Mouse (Mus musculus): ENCODE data around the gene Wdfy4.

The Wdfy4 gene

GRCm38 (mm10) chr14:32958671-32959070, 226.6 kb downstream of the Wdfy4 start:
- DNase-seq: no peak

DNA sequence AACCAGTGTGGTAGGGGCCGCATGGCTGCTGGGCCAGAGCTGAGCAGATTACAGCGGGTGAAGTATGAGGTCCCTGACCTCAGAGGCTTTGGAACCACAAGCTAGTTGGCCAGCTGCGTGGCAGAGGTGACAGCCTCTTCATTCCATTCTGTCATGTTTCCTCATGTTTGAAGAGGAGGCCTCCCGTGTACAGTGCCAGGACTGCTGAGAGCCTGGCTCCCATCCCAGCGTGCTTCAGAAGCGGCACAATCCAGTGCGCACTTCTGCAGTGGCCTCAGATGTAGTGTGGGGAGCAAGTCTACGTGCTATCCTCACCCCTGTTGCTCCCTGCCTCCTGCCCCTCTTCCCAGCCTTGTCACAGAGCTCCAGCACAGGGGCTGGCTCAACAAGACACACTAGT, 228.8 kb downstream of the Wdfy4 start:
- DNase-seq: no peak

GRCm38 (mm10) chr14:32950312-32951301, 234.7 kb downstream of the Wdfy4 start:
- no peak for DNase-seq

DNA sequence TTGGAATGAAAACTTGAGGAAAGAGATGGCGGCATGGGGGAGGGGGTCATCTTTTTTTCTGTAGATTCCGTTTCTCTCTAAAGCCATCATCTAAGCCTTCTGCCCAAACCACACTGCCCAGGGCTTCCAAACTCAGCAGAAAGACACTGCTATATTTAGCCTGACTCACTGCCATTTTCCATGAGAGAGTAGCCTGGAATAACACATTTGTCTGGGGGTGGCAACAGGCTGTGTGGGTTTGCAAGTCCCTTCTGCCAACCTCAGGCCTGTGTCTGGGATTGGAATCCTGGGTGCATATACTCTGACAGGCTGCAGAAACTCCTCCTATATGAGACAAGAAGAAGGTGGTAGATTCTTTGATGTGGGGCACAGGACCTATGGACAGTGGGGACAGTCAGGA, 237.8 kb downstream of the Wdfy4 start:
- no peak for DNase-seq

DNA sequence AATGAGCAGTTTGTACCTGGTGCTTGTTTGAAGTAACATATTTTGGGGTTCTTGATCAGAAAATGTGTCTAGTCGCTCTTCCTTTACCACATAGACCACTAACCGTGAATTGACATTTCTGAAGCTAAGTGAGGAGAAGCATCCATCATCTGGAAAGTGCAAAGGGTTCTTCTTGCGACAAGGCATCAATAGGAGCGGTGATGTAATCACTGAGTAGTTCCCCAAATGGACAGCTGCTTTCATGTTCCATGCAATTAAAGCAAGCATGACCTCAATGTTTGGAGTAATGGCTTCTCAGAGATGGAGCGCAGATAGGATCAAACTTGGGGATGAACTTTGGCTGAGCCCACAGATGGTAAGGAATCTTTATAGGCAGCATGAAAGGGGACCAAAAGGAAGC, 246.1 kb downstream of the Wdfy4 start:
- DNase-seq: no peak

DNA sequence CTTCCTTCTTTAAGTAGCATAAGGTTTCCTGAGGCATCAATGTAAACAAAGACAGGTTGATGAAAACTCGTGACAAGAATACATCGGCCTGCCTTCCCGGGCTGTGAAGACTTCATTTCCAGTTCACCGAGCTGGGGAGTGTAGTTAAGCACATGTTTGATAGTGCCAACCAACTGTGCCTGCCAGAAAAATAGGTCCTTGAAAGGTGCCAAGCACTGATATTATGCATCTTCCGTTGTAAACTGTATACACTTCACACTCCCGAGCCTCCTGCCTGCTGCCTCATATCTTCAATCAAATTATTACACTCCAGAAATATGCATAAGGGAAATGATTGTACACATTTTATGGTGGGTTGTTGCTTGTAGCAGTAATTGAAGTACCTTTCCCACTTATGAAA, 251.2 kb downstream of the Wdfy4 start:
- DNase-seq: no peak

GRCm38 (mm10) chr14:32932220-32932619, 253.1 kb downstream of the Wdfy4 start:
- no peak for DNase-seq

DNA sequence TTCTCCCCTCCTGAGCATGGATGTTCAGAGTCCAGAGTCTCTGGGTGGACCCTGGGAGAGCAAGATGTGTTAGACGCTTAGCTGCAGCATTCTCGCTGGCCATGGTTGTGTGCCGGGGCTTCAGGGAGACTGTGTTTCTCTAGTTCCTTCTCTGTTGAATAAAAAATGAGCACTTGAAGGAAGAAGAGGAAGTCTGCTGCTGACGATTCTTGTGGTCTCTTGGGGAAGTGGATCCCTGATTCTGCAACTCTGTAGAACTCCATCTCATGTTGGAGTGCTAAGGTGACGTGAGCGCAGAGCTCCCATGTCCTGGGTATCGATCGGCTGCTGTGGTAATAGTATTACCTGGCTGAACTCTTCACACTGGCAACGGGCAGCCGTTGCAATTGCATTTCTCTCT, 253.6 kb downstream of the Wdfy4 start:
- no peak for DNase-seq

GRCm38 (mm10) chr14:32923871-32924270, 261.4 kb downstream of the Wdfy4 start:
- DNase-seq: no peak

- no peak for DNase-seq
Observed at GRCm38 (mm10) chr14:32917919-32918318, 267.4 kb downstream of the Wdfy4 start.

- DNase-seq: no peak
Observed at GRCm38 (mm10) chr14:32915360-32915759, 269.9 kb downstream of the Wdfy4 start.

DNA sequence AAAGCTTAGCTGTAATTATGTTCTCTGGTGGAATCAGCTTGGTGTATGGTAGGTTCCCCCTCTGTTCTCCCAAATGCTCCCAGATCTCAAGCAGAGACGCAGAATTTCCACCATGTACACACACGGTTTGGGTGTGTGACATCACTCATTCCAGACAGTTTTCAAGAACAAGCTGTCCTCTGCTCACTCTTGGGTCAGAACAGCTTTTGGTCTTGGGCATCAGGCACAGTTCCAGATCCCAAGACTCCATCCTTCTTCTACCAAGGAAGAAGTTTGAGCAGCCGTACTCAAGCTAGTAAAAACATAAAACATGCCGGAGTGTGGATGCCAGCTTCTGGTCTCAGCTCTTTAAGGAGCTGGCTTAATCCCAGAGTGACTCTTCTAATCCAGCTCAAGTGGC, 274.1 kb downstream of the Wdfy4 start:
- DNase-seq: no peak

All from cerebellum, adult 9-10 months (tissue).